Mouse (Mus musculus) G1E (cell line): ENCODE results near the gene Ccp110. TPM values are rescaled to one million over a fixed set of nuclear protein-coding genes. Genes with fewer than 3 reads are reported as not detected.

Source experiments
- ATAC-seq: 2 replicates; pipeline ENCODE4 v1.8.0; 2016; ENCODE audit warnings: mild to moderate bottlenecking; ENCODE audit not compliant: insufficient number of reproducible peaks, poor library complexity, low FRiP score, severe bottlenecking; ENCODE audit errors: extremely low read depth
- DNase-seq: peaks from one replicate; pipeline ENCODE4 v3.0.0; 2012; ENCODE audit warnings: low spot score
- H3K27me3 ChIP-seq: 2 replicates; pipeline ENCODE4 v1.6.1; 2012; ENCODE audit warnings: mild to moderate bottlenecking, low read length, inconsistent platforms; ENCODE audit not compliant: insufficient read depth
- H3K36me3 ChIP-seq: replicated peaks from 2 replicates; pipeline ENCODE3; 2012; ENCODE audit warnings: mild to moderate bottlenecking, inconsistent platforms
- H3K4me1 ChIP-seq: 2 replicates; pipeline ENCODE4 v1.6.1; 2012; ENCODE audit warnings: low read depth, low read length, inconsistent platforms, mixed read lengths; ENCODE audit not compliant: insufficient read depth
- H3K4me3 ChIP-seq: 2 replicates; pipeline ENCODE4 v1.5.1; 2012; ENCODE audit warnings: low read depth, mild to moderate bottlenecking, inconsistent platforms, low read length, moderate library complexity, mixed read lengths
- H3K9me3 ChIP-seq: replicated peaks from 2 replicates; pipeline ENCODE4 v1.6.1; 2012; ENCODE audit warnings: inconsistent platforms
- CTCF ChIP-seq: IDR thresholded peaks from 2 replicates; pipeline ENCODE4 v1.5.1; 2012; ENCODE audit warnings: low read depth, low read length, inconsistent platforms, mixed read lengths
- GATA1 ChIP-seq: IDR thresholded peaks from 2 replicates; pipeline ENCODE4 v1.6.1; 2012; ENCODE audit warnings: borderline replicate concordance, low read length, inconsistent platforms, mixed read lengths
- GATA2 ChIP-seq: IDR thresholded peaks from 2 replicates; pipeline ENCODE4 v1.6.1; 2012; ENCODE audit warnings: low read depth, low read length, inconsistent platforms, borderline replicate concordance
- POLR2AphosphoS5 ChIP-seq: IDR thresholded peaks from 2 replicates; pipeline ENCODE4 v1.6.1; 2012; ENCODE audit warnings: low read depth, low read length, inconsistent platforms; ENCODE audit not compliant: insufficient replicate concordance
- TAL1 ChIP-seq: conservative IDR thresholded peaks from 2 replicates; pipeline ENCODE4 v1.6.1; 2012; ENCODE audit warnings: low read depth, low read length, inconsistent platforms, mixed read lengths
- polyA plus RNA-seq: library from polyadenylated mRNA; stranded (reverse); fragments of >175 nt; gene quantifications from 2 replicates; pipeline ENCODE4 v1.2.3, GENCODE M21; 2012
- total RNA-seq, 2 experiments: library from RNA; stranded (forward) in 1 of 2; stranded (reverse) in 1 of 2; fragments of 200-1000 nt in 1 of 2; fragments of >200 nt in 1 of 2; fragmentation: Nextera tagmentation in 1 of 2; gene quantifications; 2 replicates each; pipeline ENCODE4 v1.2.3; 2014 to 2017

Ccp110 gene
- total RNA-seq (2014; fragmentation: Nextera tagmentation) (22.7 and 23.7 TPM in 2 replicates), total RNA-seq (2017) (19.4 and 25.5 TPM in 2 replicates), polyA plus RNA-seq (0.91 and 0.99 TPM in 2 replicates)

GRCm38 (mm10) chr7:118712228-118713173 is at the start of gene Ccp110:
Ccp110 (plus strand) TSS chr7:118712552.
- DNase-seq = peak; percentile 85
- no peak for TF ChIP-seq GATA2
- TF ChIP-seq CTCF = no peak
- TF ChIP-seq TAL1 = no peak
- no peak for TF ChIP-seq POLR2AphosphoS5
- no peak for TF ChIP-seq GATA1
- peak within 1 kb of the TSS; percentile 75 for H3K4me3 ChIP-seq

GRCm38 (mm10) chr7:118667773-118668172 is 44.6 kb upstream of the Ccp110 start:
- no peaks in the 10 kb centered on the region for H3K4me1 ChIP-seq
- no peaks in the 10 kb centered on the region for H3K9me3 ChIP-seq
- no peaks in the 10 kb centered on the region for H3K36me3 ChIP-seq
- H3K27me3 ChIP-seq = no peaks in the 10 kb centered on the region
- DNase-seq (no peak), ATAC-seq (no peak)
- no peak for TF ChIP-seq GATA1
- no peak for TF ChIP-seq POLR2AphosphoS5
- TF ChIP-seq TAL1 = no peak
- TF ChIP-seq GATA2 = no peak
- TF ChIP-seq CTCF = no peak
- H3K4me3 ChIP-seq = no peak overlapping the region

More at GRCm38 (mm10) chr7:118712228-118713173, at the start of gene Ccp110:
- peaks cover 18% of the 10 kb centered on the region for H3K4me1 ChIP-seq
- no peaks in the 10 kb centered on the region for H3K9me3 ChIP-seq
- peak; percentile 99 for ATAC-seq
- H3K36me3 ChIP-seq = peaks cover 24% of the 10 kb centered on the region
- H3K27me3 ChIP-seq = no peaks in the 10 kb centered on the region

GRCm38 (mm10) chr7:118670142-118670541 is 42.2 kb upstream of the Ccp110 start:
- H3K27me3 ChIP-seq = no peaks in the 10 kb centered on the region
- DNase-seq (no peak), ATAC-seq (no peak)
- H3K4me3 ChIP-seq = no peak overlapping the region
- H3K36me3 ChIP-seq = no peaks in the 10 kb centered on the region
- H3K9me3 ChIP-seq = no peaks in the 10 kb centered on the region
- H3K4me1 ChIP-seq = no peaks in the 10 kb centered on the region
- no peak for TF ChIP-seq TAL1
- TF ChIP-seq POLR2AphosphoS5 = no peak
- TF ChIP-seq GATA2 = no peak
- no peak for TF ChIP-seq CTCF
- TF ChIP-seq GATA1 = no peak

- DNase-seq = no peak
- TF ChIP-seq CTCF = no peak
- TF ChIP-seq POLR2AphosphoS5 = no peak
- TF ChIP-seq GATA1 = no peak
- no peak for TF ChIP-seq TAL1
- no peak for TF ChIP-seq GATA2
- ATAC-seq = no peak
- Histone ChIP-seq H3K27me3 (no peaks in the 10 kb centered on the region), H3K36me3 (no peaks in the 10 kb centered on the region), H3K4me1 (no peaks in the 10 kb centered on the region), H3K4me3 (no peak overlapping the region), H3K9me3 (no peaks in the 10 kb centered on the region)
Measured at GRCm38 (mm10) chr7:118676826-118677225, 35.5 kb upstream of the Ccp110 start.

- no peaks in the 10 kb centered on the region for H3K27me3 ChIP-seq
- H3K4me1 ChIP-seq = no peaks in the 10 kb centered on the region
- DNase-seq (peak; percentile 52), ATAC-seq (peak; percentile 41; the same call in 1 of the 2 replicates)
- H3K36me3 ChIP-seq = peaks cover 65% of the 10 kb centered on the region
- no peak overlapping the region for H3K4me3 ChIP-seq
- TF ChIP-seq GATA2 (no peak), CTCF (peak; percentile 30; the same call in 1 of the 2 replicates), POLR2AphosphoS5 (no peak), TAL1 (no peak), GATA1 (no peak)
- H3K9me3 ChIP-seq = no peaks in the 10 kb centered on the region
Measured at GRCm38 (mm10) chr7:118688199-118688598, 24.2 kb upstream of the Ccp110 start.

- Histone ChIP-seq H3K9me3 (no peaks in the 10 kb centered on the region), H3K4me3 (no peak overlapping the region), H3K27me3 (no peaks in the 10 kb centered on the region), H3K36me3 (peaks cover 73% of the 10 kb centered on the region), H3K4me1 (no peaks in the 10 kb centered on the region)
- DNase-seq (no peak), ATAC-seq (no peak)
- TF ChIP-seq CTCF = no peak
Measured at GRCm38 (mm10) chr7:118689088-118689487, 23.3 kb upstream of the Ccp110 start.
